Mouse (Mus musculus) intestine, embryonic 16.5 days (tissue): Measurements from ENCODE around the gene E430018J23Rik. TPM values are rescaled to one million over a fixed set of nuclear protein-coding genes. Genes with fewer than 3 reads are reported as not detected.
"Not testable (repeated sequence)": the region's sequence is repeated elsewhere in the genome, so short reads cannot be mapped to it uniquely, and the experiment has no call there.

Experiments used
- ATAC-seq: fragments of 200-750 bp; cut with Nextera tagmentation; 2 replicates; pipeline ENCODE4 v1.8.0; 2017; ENCODE audit warnings: moderate TSS enrichment, moderate library complexity
- H3K27ac ChIP-seq: fragments of 300-500 bp; sonication (generic); 2 replicates; pipeline ENCODE4 v1.5.1; 2014; ENCODE audit warnings: mild to moderate bottlenecking, low read length
- H3K27me3 ChIP-seq: fragments of 300-500 bp; sonication (generic); replicated peaks from 2 replicates; pipeline ENCODE4 v1.6.1; 2014; ENCODE audit warnings: low read length, control low read depth, mixed read lengths; ENCODE audit not compliant: control insufficient read depth, insufficient read depth
- H3K36me3 ChIP-seq: fragments of 300-500 bp; sonication (generic); 2 replicates; pipeline ENCODE4 v1.6.1; 2014; ENCODE audit warnings: low read length, control low read depth; ENCODE audit not compliant: control insufficient read depth, insufficient read depth
- H3K4me1 ChIP-seq: fragments of 300-500 bp; sonication (generic); 2 replicates; pipeline ENCODE4 v1.6.1; 2014; ENCODE audit warnings: low read length, control low read depth, mixed read lengths; ENCODE audit not compliant: control insufficient read depth, insufficient read depth
- H3K4me2 ChIP-seq: fragments of 300-500 bp; sonication (generic); 2 replicates; pipeline ENCODE4 v1.6.1; 2014; ENCODE audit warnings: low read depth, low read length, control low read depth
- H3K4me3 ChIP-seq: fragments of 300-500 bp; sonication (generic); 2 replicates; pipeline ENCODE4 v1.5.1; 2014; ENCODE audit warnings: mild to moderate bottlenecking, low read length
- H3K9ac ChIP-seq: fragments of 300-500 bp; sonication (generic); 2 replicates; pipeline ENCODE4 v1.6.1; 2014; ENCODE audit warnings: low read depth, low read length
- H3K9me3 ChIP-seq: fragments of 300-500 bp; sonication (generic); 2 replicates; pipeline ENCODE4 v1.6.1; 2016; ENCODE audit warnings: low read length, control low read depth; ENCODE audit not compliant: control insufficient read depth
- WGBS: fragments of 180-500 bp; shearing (Covaris S2); extraction: QIAGEN DNeasy Blood & Tissue Kit; methylation state at CpG from one replicate; pipeline ENCODE4 v1.1.7; 2014; 5-methylcytosine and 5-hydroxymethylcytosine counted together
- polyA plus RNA-seq: library from polyadenylated mRNA; unstranded; fragments of >200 nt; fragmentation: Nextera tagmentation; extraction: Ambion mirVana; gene quantifications from 2 replicates; pipeline ENCODE4 v1.2.1, GENCODE M21; 2015

Gene E430018J23Rik
- polyA plus RNA-seq, 1 experiment from 2014 or later = 8.2 TPM

- H3K9ac ChIP-seq = peak overlapping the region; percentile 74
- H3K27me3 ChIP-seq = no peaks in the 10 kb centered on the region
- WGBS = 4% methylated on average over 24 of the region's 24 CpGs
- peak; percentile 25 for ATAC-seq
- peak overlapping the region; percentile 69 for H3K27ac ChIP-seq
- no peaks in the 10 kb centered on the region for H3K36me3 ChIP-seq
- H3K9me3 ChIP-seq = no peaks in the 10 kb centered on the region
- peak overlapping the region; percentile 67 for H3K4me2 ChIP-seq
- peaks cover 10% of the 10 kb centered on the region for H3K4me1 ChIP-seq
- H3K4me3 ChIP-seq = peak overlapping the region; percentile 49
Measured at GRCm38 (mm10) chr7:127363475-127363921, 29.9 kb downstream of the E430018J23Rik start.

- Histone ChIP-seq H3K4me2 (peak overlapping the region; percentile 32; the same call in 1 of the 2 replicates), H3K4me3 (0 out of 2 replicates have a peak overlapping the region, but pooled peaks have one; percentile 21), H3K9ac (0 out of 2 replicates have a peak overlapping the region, but pooled peaks have one; percentile 40)
- H3K9me3 ChIP-seq, H3K27me3 ChIP-seq, ATAC-seq, H3K27ac ChIP-seq, H3K36me3 ChIP-seq, H3K4me1 ChIP-seq: not testable (repeated sequence)
- WGBS = 23% methylated on average over 13 of the region's 13 CpGs
Measured at GRCm38 (mm10) chr7:127362418-127362817, 31.0 kb downstream of the E430018J23Rik start.

GRCm38 (mm10) chr7:127361449-127361848, 32.0 kb downstream of the E430018J23Rik start:
- H3K27ac ChIP-seq = peak overlapping the region; percentile 66
- H3K9me3 ChIP-seq = no peaks in the 10 kb centered on the region
- no peak overlapping the region for H3K4me2 ChIP-seq
- H3K27me3 ChIP-seq = no peaks in the 10 kb centered on the region
- no peak overlapping the region for H3K9ac ChIP-seq
- WGBS = 38% methylated on average over 13 of the region's 13 CpGs
- H3K36me3 ChIP-seq = no peaks in the 10 kb centered on the region
- peak; percentile 89 for ATAC-seq
- no peak overlapping the region for H3K4me3 ChIP-seq
- peaks cover 10% of the 10 kb centered on the region for H3K4me1 ChIP-seq

- WGBS = 46% methylated on average over 4 of the region's 4 CpGs
- no peak overlapping the region for H3K9ac ChIP-seq
- no peaks in the 10 kb centered on the region for H3K9me3 ChIP-seq
- H3K27ac ChIP-seq = 0 out of 2 replicates have a peak overlapping the region, but pooled peaks have one; percentile 11
- peak; percentile 72 for ATAC-seq
- H3K36me3 ChIP-seq = no peaks in the 10 kb centered on the region
- H3K4me3 ChIP-seq = no peak overlapping the region
- no peak overlapping the region for H3K4me2 ChIP-seq
- peaks cover 10% of the 10 kb centered on the region for H3K4me1 ChIP-seq
- no peaks in the 10 kb centered on the region for H3K27me3 ChIP-seq
Measured at GRCm38 (mm10) chr7:127360265-127360664, 33.2 kb downstream of the E430018J23Rik start.

GRCm38 (mm10) chr7:127358472-127358871, 35.0 kb downstream of the E430018J23Rik start:
- Histone ChIP-seq H3K27me3 (no peaks in the 10 kb centered on the region), H3K4me1 (peaks cover 6% of the 10 kb centered on the region), H3K27ac (no peak overlapping the region), H3K9ac (no peak overlapping the region), H3K4me3 (no peak overlapping the region), H3K4me2 (no peak overlapping the region), H3K9me3 (no peaks in the 10 kb centered on the region), H3K36me3 (no peaks in the 10 kb centered on the region)
- 75% methylated on average over 4 of the region's 4 CpGs for WGBS
- no peak for ATAC-seq

- Histone ChIP-seq H3K9ac (no peak overlapping the region), H3K4me3 (no peak overlapping the region), H3K9me3 (no peaks in the 10 kb centered on the region), H3K27me3 (no peaks in the 10 kb centered on the region), H3K36me3 (no peaks in the 10 kb centered on the region), H3K4me2 (no peak overlapping the region), H3K4me1 (peaks cover 4% of the 10 kb centered on the region; the same call in 1 of the 2 replicates), H3K27ac (no peak overlapping the region)
- ATAC-seq = no peak
- WGBS = 70% methylated on average over 2 of the region's 2 CpGs
Measured at GRCm38 (mm10) chr7:127357871-127358270, 35.6 kb downstream of the E430018J23Rik start.

- Histone ChIP-seq H3K27ac (no peak overlapping the region), H3K9ac (no peak overlapping the region), H3K4me1 (no peaks in the 10 kb centered on the region), H3K9me3 (no peaks in the 10 kb centered on the region), H3K4me3 (no peak overlapping the region), H3K4me2 (no peak overlapping the region), H3K27me3 (no peaks in the 10 kb centered on the region), H3K36me3 (no peaks in the 10 kb centered on the region)
- 49% methylated on average over 3 of the region's 3 CpGs for WGBS
- peak; percentile 49; the same call in 1 of the 2 replicates for ATAC-seq
Measured at GRCm38 (mm10) chr7:127355796-127356195, 37.6 kb downstream of the E430018J23Rik start.

- no peaks in the 10 kb centered on the region for H3K27me3 ChIP-seq
- H3K4me1 ChIP-seq = peaks cover 6% of the 10 kb centered on the region; the same call in 1 of the 2 replicates
- H3K27ac ChIP-seq = no peak overlapping the region
- H3K4me2 ChIP-seq = no peak overlapping the region
- no peak overlapping the region for H3K9ac ChIP-seq
- ATAC-seq = no peak
- 87% methylated on average over 5 of the region's 5 CpGs for WGBS
- no peaks in the 10 kb centered on the region for H3K9me3 ChIP-seq
- H3K36me3 ChIP-seq = no peaks in the 10 kb centered on the region
- no peak overlapping the region for H3K4me3 ChIP-seq
Measured at GRCm38 (mm10) chr7:127351230-127352004, 42.0 kb downstream of the E430018J23Rik start.

- Histone ChIP-seq H3K27ac (peak overlapping the region; percentile 97), H3K4me1 (peaks cover 25% of the 10 kb centered on the region), H3K9ac (no peak overlapping the region), H3K36me3 (peaks cover 12% of the 10 kb centered on the region), H3K9me3 (no peaks in the 10 kb centered on the region), H3K27me3 (no peaks in the 10 kb centered on the region), H3K4me3 (peak overlapping the region; percentile 92), H3K4me2 (peak overlapping the region; percentile 84)
- ATAC-seq = peak; percentile 64
- 10% methylated on average over 8 of the region's 8 CpGs for WGBS
Measured at GRCm38 (mm10) chr7:127346676-127347075, 46.8 kb downstream of the E430018J23Rik start.
